Mouse (Mus musculus) kidney, adult 2 months (tissue): ENCODE data around the gene Cd180.

Experiments
- CTCF ChIP-seq: fragments of 200-500 bp; conservative IDR thresholded peaks from 2 replicates; pipeline ENCODE4 v1.5.1; 2011; ENCODE audit warnings: low read depth, mild to moderate bottlenecking, control low read depth, low read length, moderate library complexity, mixed read lengths; ENCODE audit not compliant: insufficient read depth, insufficient read length
- POLR2A ChIP-seq: fragments of 200-500 bp; IDR thresholded peaks from one replicate; pipeline ENCODE4 v1.6.1; 2011; ENCODE audit warnings: low read depth, low read length, control low read depth

- TF ChIP-seq POLR2A = no peak
- no peak for TF ChIP-seq CTCF
These were observed 5.5 kb downstream of the Cd180 start for GRCm38 (mm10) chr13:102698751-102699323.
